Mouse (Mus musculus) cerebellum, adult 9-11 months (tissue): Measurements from ENCODE around the gene Itih3.

Experiments
- DNase-seq: peaks from one replicate; pipeline ENCODE4 v3.0.0; 2022

The Itih3 gene

DNA sequence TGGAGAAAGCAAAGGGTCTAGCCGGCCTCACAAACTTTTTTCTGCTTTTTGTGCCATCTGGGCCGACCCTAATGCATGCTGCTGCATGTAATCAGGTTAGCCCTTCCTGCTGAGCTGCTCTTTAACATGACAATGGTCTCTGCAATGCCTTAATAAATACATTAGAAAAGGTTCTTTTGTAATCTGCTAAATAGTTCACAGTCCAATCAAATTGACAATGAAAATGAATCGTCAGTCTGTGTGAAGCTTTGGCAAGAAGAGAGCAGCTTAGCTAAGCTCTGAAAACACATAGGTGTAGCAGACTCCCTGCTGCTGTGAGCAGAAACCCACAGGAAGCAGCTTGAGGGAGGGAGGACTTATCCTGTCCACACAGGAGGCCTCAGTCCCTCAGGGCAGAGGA lies 23.6 kb downstream of the Itih3 start:
- DNase-seq = no peak

DNA sequence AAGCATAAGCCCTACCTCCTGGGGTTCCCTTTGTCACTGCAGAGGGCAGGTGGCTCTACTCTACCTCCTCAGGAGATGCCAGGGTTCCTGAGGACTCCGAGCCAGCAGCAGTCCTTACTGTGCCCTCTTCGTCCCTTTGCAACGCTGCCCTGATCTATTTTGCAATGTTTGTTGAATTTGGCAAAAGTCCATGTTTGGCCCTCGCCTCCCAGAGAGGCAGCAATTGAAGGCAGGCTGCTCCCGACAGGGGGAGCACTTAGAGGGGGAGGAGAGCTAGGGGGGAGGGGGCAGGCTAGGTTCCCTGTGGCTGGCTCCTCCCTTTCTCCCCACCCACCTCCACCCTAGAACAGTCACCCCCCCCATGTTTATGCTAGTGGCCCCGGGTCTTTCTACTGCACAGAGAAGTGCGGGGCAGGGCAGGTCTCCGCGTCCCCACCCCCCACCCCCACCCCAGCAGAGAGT lies 35.3 kb downstream of the Itih3 start:
- peak; percentile 75 for DNase-seq

DNA sequence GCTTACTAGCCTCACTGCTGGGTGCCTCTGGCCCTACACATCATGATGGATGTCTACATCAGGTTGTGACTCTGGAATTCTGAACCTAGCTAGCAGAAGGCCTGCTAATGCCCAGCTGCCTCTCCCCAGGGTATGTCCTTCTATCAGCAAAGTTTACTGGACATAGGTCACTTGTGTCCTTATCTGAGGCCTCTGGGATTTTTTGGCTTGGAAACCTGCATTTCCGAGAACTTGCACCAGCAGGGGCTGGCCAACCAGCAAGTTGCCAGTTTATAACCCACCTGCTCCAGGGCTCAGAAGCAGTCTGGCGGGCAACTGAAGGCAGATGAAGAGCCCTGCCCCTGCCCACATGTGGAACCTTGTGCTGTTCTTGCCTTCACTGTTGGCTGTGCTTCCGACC lies 37.4 kb downstream of the Itih3 start, which contains the start of gene Itih4:
Gene Itih4, plus strand, starts transcription at position 273 of the 400 bp plus-strand sequence.
- DNase-seq = no peak

DNA sequence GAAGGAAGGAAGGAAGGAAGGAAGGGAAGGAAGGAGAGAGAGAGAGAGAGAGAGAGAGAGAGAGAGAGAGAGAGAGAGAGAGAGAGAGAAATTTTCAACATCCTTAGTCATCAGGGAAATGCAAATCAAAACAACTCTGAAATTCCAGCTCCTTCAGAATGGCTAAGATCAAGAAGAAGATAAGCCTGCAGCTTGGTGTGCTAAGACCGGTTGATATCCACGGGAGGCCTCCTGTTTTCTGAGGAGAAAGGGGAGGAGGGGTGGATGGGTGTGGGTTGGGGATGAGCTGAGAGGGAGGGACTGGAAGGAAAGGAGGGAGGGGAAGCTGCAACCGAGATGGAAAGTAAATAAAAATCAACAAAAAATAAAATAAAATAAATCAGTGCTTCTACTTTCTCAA lies 38.3 kb downstream of the Itih3 start:
- DNase-seq = no peak

DNA sequence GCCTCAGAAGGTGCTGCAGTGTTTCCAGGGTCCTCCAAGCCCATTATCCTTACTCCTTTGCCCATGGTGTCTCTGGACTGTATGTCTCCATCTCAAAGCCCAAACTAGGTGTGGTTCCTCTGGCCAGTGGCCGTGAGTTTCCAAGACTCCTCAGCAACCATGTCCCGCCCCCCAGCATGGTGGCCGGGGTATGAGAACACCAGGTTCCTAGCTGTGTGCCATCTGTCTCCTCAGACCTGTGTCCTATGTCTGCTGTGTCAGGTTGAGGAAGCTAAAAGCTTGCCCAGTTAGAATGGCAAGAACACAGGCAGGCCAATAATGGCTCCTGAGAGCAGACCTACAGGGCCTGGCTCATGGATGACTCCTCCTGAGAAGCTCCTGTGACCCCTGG lies 41.8 kb downstream of the Itih3 start:
- peak; percentile 70 for DNase-seq

DNA sequence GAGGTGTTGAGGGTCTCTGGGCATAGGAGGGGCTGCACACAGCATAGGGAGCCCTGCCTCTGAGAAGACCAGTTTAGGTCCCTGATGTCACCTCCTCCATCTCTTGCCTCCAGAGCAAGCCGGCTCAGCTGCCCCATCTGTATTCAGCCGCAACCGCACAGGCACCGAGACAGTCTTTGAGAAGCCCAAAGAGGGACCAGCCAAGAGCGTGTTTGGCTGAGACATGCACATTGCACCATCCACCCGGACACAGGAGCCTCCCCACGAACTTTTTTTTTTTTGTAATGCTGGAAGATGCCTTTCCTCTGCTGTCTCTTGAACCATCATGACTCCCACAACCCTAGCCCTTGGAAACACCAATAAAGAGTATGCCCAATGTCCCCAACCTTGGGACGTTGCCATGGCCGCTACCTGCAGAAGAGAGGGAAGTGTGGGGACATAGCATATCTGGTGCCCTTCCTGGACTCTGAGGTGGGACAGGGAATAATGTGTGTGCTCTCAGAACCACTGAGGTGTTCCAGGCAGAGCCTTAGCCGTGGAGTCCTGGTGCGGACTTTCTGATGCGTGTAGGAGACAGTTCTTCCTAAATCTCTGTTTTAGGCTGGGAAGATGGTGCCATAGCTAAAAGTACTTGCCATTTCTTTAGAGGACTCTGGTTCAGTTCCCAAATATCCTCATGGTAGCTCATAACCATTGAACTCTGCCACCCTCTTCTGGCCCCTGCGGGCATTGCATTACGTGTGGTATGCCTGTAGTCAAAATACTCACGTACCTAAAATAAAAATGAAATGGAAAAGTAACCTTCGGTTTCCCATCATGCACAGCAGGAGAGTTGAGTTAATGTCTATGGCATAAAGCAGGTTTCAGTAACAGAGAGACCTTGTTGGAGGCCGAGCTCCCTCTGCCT lies 42.5 kb downstream of the Itih3 start:
- peak; percentile 57 for DNase-seq

DNA sequence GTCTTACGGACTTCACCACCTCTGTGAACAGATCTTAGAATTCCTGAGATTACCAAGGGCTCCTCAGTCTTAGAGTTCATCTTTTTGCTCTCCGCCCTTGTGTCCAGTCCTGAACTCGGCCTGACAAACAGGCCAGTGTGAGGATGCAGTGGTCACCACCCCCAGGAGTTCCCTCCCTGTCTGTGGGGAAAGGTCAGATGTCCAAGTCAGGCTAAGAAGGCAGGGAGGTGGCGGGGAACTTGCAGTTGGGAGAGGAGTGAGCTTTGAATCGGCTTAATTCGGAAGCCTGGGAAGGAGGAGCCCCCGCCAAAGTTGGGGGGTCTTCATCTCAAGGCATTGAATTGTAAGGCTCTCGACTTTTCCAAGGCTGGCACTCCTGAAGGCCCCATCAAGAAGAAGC lies 43.3 kb downstream of the Itih3 start:
- DNase-seq = no peak

DNA sequence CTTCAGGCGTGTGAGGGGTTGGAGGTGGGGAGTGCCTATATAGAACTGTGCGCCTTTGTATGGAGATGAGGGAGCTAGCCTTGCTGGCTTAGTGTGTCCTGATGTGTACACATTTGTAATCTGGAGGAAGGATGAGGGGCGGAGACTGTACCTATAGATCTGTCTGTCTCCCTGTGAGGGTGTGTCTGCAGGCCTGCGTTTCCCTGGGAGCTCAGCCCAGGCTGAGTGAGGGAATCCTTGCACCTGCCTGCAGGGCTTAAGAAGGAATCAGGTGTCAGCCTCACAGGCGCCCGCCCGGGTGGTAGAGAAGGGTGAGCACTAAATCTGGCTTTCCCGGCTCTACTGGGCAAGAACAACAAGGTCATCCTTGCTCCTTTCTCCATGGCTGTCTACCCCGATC lies 43.8 kb downstream of the Itih3 start:
- no peak for DNase-seq

DNA sequence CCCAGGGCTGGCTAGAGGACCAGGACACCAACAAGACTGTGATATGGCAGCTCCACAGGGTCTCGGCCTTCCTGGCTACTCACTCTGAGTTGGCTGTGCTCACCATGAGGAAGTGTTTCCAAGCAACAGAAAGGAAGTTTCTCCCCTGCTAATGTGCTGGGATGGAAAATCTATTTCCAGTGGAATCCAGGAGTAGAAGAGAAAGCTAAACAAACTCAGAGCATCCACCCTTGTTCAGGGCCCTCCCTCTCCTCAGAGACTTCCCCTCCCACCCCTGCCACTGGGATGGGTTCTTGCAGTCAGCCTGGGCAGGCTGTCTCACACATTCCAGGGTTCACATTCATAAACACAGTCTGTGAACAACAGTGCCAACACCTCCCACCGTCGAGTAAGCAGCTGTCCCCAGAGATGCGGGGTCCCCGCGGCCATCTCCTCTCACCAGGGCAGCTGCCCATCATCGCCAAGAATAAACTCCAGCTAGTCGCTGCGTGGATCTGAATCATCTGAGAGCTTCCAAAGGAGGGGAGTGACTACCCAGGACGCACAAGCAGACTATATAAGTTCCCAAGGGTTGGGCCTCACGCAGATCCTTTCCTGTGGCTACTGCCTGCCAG lies 44.5 kb downstream of the Itih3 start, which contains the start of gene Mustn1:
Gene Mustn1, plus strand, starts transcription at position 243 of the 614 bp plus-strand sequence.
- DNase-seq = no peak

DNA sequence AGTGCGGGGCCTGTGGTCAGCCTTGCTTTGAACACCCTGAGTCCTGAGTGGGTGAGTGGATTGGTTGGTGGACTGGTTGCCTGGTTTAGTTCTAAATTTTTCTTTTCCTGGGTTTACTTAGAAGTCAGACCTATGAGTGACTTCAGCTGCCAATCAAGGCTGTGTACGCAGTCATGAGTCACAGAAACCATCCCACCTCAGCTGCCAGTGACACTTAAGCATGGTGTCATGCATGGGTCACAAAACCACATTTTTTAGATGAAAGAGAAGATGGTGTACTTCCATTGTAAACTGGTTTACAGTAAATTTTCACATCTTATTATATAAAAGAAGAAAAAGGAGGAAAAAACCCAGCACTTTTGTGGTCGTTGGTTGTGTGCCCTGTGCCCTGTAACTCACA lies 45.7 kb downstream of the Itih3 start:
- no peak for DNase-seq

DNA sequence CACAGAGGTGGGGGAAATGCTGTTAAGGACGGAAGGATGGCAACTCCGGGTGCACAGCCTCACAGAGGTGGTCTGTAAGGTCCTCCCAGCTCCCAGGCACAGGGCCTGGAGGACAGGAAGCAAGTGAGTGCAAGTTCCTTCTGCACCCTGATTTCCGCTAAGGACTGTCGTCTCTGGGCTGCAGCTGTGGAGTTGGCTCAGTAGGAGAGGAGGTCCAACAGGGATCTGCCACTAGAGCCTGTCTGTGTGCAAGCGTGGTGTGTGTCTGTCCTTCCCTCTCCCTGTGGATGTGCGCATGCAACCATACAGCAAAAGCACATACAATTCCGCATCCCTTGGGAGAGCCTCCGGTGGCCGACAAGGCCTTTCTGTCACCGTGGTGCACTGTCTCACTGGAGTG lies 47.1 kb downstream of the Itih3 start:
- no peak for DNase-seq

DNA sequence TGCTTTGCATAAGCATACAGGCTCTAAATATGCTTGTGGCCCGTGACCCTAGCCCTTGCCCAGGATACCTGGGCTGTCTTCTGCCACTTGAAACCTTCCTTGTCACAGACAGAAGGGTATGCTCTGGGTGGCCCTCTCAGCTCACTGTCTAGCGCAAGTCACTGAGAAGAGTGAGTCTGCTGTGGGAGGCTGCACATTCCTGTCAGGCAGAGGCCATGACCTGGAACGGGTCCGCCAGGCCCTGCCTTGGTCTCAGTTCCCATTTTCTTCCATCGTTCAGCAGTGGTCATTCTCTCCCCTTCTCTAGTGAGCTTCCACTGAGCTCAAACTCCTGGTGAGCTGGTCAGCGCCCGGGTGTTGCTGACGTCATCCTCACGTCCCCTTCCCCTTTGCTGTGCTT lies 47.6 kb downstream of the Itih3 start:
- DNase-seq = no peak

DNA sequence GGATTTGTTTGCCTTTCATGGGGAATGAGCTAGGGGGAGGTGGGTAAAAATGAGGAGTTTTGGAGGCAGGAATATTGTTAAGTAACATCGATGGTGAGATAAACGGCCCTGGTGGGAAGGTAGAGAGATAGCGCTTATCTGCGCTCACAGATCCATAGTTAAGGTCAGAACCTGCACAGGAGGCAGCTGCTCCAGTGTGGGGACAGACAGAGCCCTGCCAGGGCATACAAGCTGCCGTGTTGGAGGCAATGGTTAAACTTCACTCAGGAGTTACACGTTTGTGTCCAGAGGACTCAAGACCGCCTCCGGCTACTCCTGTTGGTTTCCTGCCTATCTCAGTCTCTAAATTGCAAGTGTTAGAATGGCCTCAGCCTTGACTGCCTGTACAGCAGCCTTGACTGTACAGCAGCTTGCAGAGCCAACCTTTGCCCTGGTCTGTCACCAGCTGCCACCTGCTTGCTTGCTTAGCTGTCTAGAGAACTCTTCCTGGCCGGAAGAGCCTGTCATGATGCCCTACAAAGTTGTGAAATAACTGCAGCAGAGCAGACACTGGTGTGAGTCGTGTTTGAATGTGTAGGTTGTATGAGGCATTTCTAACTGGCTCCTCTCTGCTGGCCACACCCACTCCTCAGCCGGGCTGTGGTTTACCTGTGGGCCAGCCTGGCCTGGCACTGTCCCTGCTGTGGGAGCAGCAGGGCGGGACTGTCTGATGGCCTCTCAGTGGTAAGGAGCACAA lies 48.3 kb downstream of the Itih3 start:
- no peak for DNase-seq

DNA sequence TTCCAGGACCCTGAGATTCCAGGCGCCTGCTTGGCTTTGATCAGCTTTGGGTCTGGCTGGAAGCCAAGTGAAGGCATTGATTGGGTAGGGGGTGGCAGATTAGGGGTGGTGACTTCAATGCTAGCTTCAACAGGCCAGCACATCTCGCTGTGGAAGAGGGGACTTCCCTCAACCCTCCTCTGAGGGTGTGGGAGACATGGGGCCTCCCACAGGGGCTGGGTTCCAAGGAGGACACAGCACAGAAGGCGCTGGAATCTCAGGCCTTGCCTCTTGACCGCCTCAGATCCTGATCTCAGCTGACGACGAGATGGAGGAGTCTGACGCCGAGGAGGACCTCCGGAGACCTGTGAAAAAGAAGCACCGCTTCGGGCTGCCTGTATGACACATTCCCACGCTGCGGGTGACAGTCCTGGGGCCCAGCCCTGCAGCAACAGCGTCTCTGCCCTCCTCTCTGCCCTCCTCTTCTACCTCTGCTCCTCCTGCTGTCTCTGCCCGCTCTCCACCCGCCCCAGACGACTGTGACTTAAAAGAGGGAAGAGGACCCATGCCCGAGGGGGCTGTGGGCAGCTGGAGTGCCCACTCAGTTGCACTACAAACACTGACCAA lies 49.4 kb downstream of the Itih3 start:
- no peak for DNase-seq

DNA sequence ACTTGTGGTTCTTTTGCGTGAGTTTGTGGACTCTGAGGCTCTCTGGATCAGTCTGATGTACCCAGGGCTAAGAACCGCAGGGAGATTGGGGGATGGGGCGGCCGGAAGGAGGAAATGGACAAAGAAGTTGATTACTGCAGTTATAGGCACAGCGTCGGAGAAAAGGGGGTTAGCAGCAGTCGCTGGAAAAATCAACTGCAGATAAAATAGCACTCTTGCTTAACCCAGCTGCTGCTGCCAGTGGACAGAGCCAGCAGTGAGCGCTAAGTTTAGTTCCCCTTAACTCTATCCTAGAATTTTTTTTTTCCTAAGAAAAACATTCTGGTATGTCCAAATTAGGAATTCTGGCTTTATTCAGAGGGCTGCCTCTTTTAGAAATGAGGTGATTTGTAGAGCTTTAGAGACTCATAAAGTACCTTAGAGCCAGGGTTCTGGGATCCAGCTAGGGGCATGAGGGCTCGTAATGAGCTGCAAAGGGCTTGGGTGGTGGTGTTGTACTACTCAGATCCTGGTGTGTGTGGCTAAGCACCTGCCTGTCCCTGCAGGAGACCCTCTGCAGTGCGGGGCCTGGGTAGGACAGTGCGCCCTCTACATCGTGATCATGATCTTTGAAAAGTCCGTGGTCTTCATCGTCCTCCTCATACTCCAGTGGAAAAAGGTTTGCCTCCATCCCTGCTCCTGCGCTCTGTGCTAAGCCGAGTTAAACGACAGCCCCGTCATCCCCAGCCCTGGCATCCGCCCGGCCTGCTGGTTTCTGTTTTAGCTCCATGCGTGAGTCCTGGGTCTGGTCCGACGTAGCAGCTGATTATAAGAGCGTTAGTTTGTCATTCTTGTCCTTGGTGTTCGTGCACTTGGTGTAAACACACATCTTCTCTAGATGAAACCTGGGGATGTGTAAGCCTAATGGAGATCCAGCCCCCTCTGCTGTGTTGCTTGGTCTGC lies 53.1 kb downstream of the Itih3 start:
- DNase-seq = no peak

DNA sequence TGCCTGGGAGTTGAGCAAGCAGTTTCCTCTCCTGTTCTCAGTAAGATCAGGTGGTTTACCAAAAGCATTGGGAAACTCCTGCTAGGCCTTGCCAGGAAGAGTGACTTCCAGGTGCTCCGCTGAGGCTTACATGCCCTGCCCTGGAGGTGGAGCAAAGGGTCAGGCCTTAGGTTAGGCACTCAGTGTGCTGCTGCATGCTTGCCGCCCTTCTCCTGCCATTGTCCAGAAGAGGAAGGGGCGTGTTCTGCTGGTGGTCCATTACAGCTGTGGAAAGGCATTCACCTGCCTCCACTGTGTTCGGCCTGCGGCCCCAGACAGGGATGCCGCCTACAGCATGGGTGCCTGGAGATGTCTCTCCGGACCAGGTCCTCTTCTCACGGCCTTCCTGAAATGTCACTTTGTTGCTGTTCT lies 54.2 kb downstream of the Itih3 start:
- DNase-seq = no peak

DNA sequence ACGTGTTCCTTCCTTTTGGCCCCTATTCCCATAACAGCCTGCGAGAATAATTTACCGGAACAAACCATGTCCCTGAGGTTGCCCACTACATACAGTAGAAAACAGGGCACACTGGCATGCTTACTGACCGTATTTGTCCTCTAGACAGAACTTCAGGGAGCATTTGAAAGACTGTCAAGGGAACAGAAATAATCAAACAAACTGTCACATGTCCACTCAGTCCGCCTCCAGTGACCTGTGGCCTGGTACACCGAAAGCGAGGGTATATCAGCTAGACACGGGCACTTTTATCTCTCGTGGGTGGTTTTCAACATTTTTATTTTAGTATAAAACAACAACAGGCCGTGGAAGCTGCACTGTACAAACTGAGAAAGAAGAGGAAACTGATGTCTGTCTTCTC lies 54.7 kb downstream of the Itih3 start:
- no peak for DNase-seq

DNA sequence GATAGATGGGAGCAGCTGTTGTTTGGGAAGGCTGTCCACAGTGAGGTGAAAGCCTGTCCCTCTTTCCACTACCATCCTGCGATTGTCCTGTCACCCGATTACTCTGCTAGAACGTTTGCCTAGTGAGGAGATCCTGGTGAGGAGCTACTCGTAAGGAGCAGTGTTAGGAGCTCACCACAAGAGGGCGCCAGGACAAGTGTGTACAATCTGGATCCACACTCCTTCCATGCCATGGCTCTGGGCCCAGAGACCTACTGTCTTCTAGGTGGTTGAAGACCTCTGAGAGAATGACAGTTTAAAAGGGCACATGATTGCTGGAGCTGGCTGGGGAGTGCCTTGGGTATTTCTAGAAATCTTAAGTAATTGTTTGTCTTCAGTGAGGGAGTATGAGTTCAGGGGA lies 56.5 kb downstream of the Itih3 start:
- DNase-seq = peak; percentile 65

DNA sequence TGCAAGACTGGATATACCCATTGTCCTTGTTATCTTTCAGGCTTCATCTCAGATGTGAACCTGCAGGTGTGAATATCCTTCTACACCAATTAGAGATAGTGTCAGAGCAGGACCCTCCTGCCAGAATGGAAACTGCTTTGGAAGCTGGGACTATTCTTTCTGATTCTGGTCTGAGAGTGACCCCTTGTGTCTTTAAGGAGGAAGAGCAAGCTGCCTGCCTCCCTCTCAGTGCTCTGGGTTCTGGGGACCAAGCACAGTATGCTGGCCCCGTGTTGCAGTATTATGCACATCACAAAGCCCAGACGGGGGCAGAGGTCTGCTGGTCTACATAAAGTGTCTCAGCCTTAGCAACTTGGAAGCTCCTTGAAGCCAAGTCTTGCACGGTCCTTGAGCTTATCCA lies 58.2 kb downstream of the Itih3 start:
- DNase-seq = no peak

DNA sequence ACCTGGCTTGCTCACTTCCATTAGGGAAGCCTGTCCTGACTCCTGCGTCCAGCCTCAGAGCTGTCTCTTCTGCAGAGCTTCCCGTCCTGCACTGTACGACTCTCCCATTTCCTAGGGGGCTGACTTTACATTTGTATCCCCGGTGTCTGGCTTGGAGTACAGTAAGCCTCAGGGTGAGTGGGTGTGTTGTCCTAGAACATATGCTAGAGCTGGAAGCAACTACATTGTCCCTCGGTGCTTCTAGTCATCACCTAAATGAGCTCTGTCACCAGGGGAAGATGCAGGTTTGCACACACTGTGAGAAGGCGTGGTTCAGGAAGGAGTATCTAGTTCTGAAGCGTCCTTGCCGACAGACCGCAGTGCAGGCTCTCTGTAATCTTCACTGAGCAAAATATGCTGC lies 61.2 kb downstream of the Itih3 start:
- no peak for DNase-seq

DNA sequence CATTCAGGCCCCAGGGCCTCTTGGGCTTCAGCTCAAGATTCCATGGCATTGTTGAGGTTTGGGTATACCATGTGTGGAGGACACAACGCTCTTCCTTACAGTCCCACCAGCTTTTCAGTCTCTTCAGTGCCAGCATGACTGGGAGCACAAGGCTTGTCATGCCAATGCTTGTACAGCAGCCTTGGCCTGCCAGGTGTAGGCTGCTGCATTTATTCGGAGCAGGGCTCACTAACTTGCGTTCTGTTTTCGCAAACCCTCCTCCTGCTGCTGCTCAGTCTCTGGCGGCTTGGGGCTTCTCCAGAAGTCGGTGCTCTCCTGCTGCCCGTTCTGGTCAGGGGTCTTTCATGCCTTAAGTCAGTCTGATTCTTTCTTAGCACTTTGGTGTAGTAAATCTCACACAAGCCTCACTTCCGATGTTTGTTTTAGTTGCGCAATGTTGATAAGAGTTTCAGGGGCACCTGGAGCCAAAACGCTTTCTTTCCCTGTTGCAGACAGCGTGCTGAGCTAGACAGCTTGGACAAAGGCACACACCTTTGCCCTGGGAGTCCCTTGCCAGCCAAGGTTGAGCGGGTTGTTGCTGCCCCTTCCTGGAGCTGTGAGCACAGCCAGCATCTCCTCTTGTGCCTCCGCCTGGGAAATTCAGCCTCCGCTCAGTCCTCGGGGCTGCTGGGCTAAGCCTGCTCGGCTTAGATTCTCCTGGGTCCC lies 62.0 kb downstream of the Itih3 start:
- DNase-seq = peak; percentile 61
